Mouse (Mus musculus): ENCODE results near the gene Cav2. TPM values are rescaled to one million over a fixed set of nuclear protein-coding genes. Genes with fewer than 3 reads are reported as not detected.

Gene Cav2
- polyA plus RNA-seq, 1 experiment from 2014 or later: 40.9 TPM

- Histone ChIP-seq H3K9ac (replicated peaks; ENCODE audit: low read length) (peak overlapping the region; percentile 66), H3K36me3 (ENCODE audit: insufficient read depth, low read length) (no peaks in the 10 kb centered on the region), H3K4me1 (ENCODE audit: insufficient read depth, low read length) (peaks cover 13% of the 10 kb centered on the region; the same call in 1 of the 2 replicates), H3K4me2 (replicated peaks; ENCODE audit: low read depth, low read length) (peak overlapping the region; percentile 95), H3K27me3 (ENCODE audit: insufficient read depth, low read length) (0 out of 2 replicates have a peak, but pooled peaks cover 4% of the 10 kb centered on the region), H3K9me3 (ENCODE audit: low read length) (no peaks in the 10 kb centered on the region), H3K27ac (ENCODE audit: low read length) (peak overlapping the region; percentile 61; the same call in 1 of the 2 replicates), H3K4me3 (ENCODE audit: low read length) (peak overlapping the region; percentile 58)
- ATAC-seq (ENCODE audit: low FRiP score, low TSS enrichment): peak; percentile 32
- WGBS: 2% methylated on average over 19 of the region's 19 CpGs
Measured at GRCm38 (mm10) chr6:17306602-17307325, 25.8 kb downstream of the Cav2 start.

- Histone ChIP-seq H3K4me1 (ENCODE audit: insufficient read depth, low read length) (peaks cover 13% of the 10 kb centered on the region; the same call in 1 of the 2 replicates), H3K9me3 (ENCODE audit: low read length) (no peaks in the 10 kb centered on the region), H3K36me3 (ENCODE audit: insufficient read depth, low read length) (no peaks in the 10 kb centered on the region), H3K4me3 (ENCODE audit: low read length) (peak overlapping the region; percentile 58), H3K27ac (ENCODE audit: low read length) (no peak overlapping the region), H3K9ac (replicated peaks; ENCODE audit: low read length) (peak overlapping the region; percentile 66), H3K4me2 (replicated peaks; ENCODE audit: low read depth, low read length) (peak overlapping the region; percentile 95), H3K27me3 (ENCODE audit: insufficient read depth, low read length) (0 out of 2 replicates have a peak, but pooled peaks cover 4% of the 10 kb centered on the region)
- ATAC-seq (ENCODE audit: low FRiP score, low TSS enrichment): peak; percentile 90
- WGBS: 3% methylated on average over 31 of the region's 31 CpGs
Measured at GRCm38 (mm10) chr6:17307461-17308115, 26.6 kb downstream of the Cav2 start.

- 54% methylated on average over 2 of the region's 2 CpGs for WGBS
- Histone ChIP-seq H3K4me3 (ENCODE audit: low read length) (peak overlapping the region; percentile 13; the same call in 1 of the 2 replicates), H3K4me2 (replicated peaks; ENCODE audit: low read depth, low read length) (peak overlapping the region; percentile 95), H3K27ac (ENCODE audit: low read length) (no peak overlapping the region), H3K9me3 (ENCODE audit: low read length) (no peaks in the 10 kb centered on the region), H3K4me1 (ENCODE audit: insufficient read depth, low read length) (peaks cover 13% of the 10 kb centered on the region; the same call in 1 of the 2 replicates), H3K27me3 (ENCODE audit: insufficient read depth, low read length) (0 out of 2 replicates have a peak, but pooled peaks cover 4% of the 10 kb centered on the region), H3K36me3 (ENCODE audit: insufficient read depth, low read length) (no peaks in the 10 kb centered on the region), H3K9ac (replicated peaks; ENCODE audit: low read length) (no peak overlapping the region)
- ATAC-seq (ENCODE audit: low FRiP score, low TSS enrichment): no peak
Measured at GRCm38 (mm10) chr6:17308661-17309060, 27.7 kb downstream of the Cav2 start.

- peaks cover 13% of the 10 kb centered on the region; the same call in 1 of the 2 replicates for H3K4me1 ChIP-seq (ENCODE audit: insufficient read depth, low read length)
- ATAC-seq (ENCODE audit: low FRiP score, low TSS enrichment): no peak
- 83% methylated on average over 2 of the region's 2 CpGs for WGBS
- H3K9ac ChIP-seq (replicated peaks; ENCODE audit: low read length): no peak overlapping the region
- 0 out of 2 replicates have a peak, but pooled peaks cover 4% of the 10 kb centered on the region for H3K27me3 ChIP-seq (ENCODE audit: insufficient read depth, low read length)
- peak overlapping the region; percentile 95; the same call in 1 of the 2 replicates for H3K4me2 ChIP-seq (replicated peaks; ENCODE audit: low read depth, low read length)
- H3K36me3 ChIP-seq (ENCODE audit: insufficient read depth, low read length): no peaks in the 10 kb centered on the region
- H3K27ac ChIP-seq (ENCODE audit: low read length): no peak overlapping the region
- H3K9me3 ChIP-seq (ENCODE audit: low read length): no peaks in the 10 kb centered on the region
- no peak overlapping the region; the same call in 1 of the 2 replicates for H3K4me3 ChIP-seq (ENCODE audit: low read length)
Measured at GRCm38 (mm10) chr6:17309260-17309659, 28.3 kb downstream of the Cav2 start.

- Histone ChIP-seq H3K36me3 (ENCODE audit: insufficient read depth, low read length) (no peaks in the 10 kb centered on the region), H3K4me2 (replicated peaks; ENCODE audit: low read depth, low read length) (no peak overlapping the region), H3K4me1 (ENCODE audit: insufficient read depth, low read length) (peaks cover 13% of the 10 kb centered on the region), H3K27ac (ENCODE audit: low read length) (no peak overlapping the region), H3K9ac (replicated peaks; ENCODE audit: low read length) (no peak overlapping the region), H3K27me3 (ENCODE audit: insufficient read depth, low read length) (no peaks in the 10 kb centered on the region), H3K4me3 (ENCODE audit: low read length) (no peak overlapping the region), H3K9me3 (ENCODE audit: low read length) (no peaks in the 10 kb centered on the region)
- 87% methylated on average over 2 of the region's 2 CpGs for WGBS
- no peak for ATAC-seq (ENCODE audit: low FRiP score, low TSS enrichment)
Measured at GRCm38 (mm10) chr6:17314241-17314640, 33.3 kb downstream of the Cav2 start.

GRCm38 (mm10) chr6:17314659-17315616 lies 34.0 kb downstream of the Cav2 start:
- Histone ChIP-seq H3K9me3 (ENCODE audit: low read length) (no peaks in the 10 kb centered on the region), H3K36me3 (ENCODE audit: insufficient read depth, low read length) (no peaks in the 10 kb centered on the region), H3K4me1 (ENCODE audit: insufficient read depth, low read length) (peaks cover 13% of the 10 kb centered on the region), H3K9ac (replicated peaks; ENCODE audit: low read length) (no peak overlapping the region), H3K4me3 (ENCODE audit: low read length) (no peak overlapping the region), H3K4me2 (replicated peaks; ENCODE audit: low read depth, low read length) (no peak overlapping the region), H3K27me3 (ENCODE audit: insufficient read depth, low read length) (no peaks in the 10 kb centered on the region), H3K27ac (ENCODE audit: low read length) (no peak overlapping the region)
- 76% methylated on average over 5 of the region's 5 CpGs for WGBS
- no peak for ATAC-seq (ENCODE audit: low FRiP score, low TSS enrichment)

- H3K9ac ChIP-seq (replicated peaks; ENCODE audit: low read length): no peak overlapping the region
- H3K27me3 ChIP-seq (ENCODE audit: insufficient read depth, low read length): no peaks in the 10 kb centered on the region
- peaks cover 13% of the 10 kb centered on the region for H3K4me1 ChIP-seq (ENCODE audit: insufficient read depth, low read length)
- H3K4me3 ChIP-seq (ENCODE audit: low read length): no peak overlapping the region
- peak; percentile 69 for ATAC-seq (ENCODE audit: low FRiP score, low TSS enrichment)
- H3K27ac ChIP-seq (ENCODE audit: low read length): peak overlapping the region; percentile 69
- no peaks in the 10 kb centered on the region for H3K9me3 ChIP-seq (ENCODE audit: low read length)
- no peaks in the 10 kb centered on the region for H3K36me3 ChIP-seq (ENCODE audit: insufficient read depth, low read length)
- WGBS: 63% methylated on average over 15 of the region's 15 CpGs
- H3K4me2 ChIP-seq (replicated peaks; ENCODE audit: low read depth, low read length): no peak overlapping the region
Measured at GRCm38 (mm10) chr6:17316294-17317166, 35.5 kb downstream of the Cav2 start.

- WGBS: 11% methylated on average over 1 of the region's 1 CpGs
- Histone ChIP-seq H3K4me2 (replicated peaks; ENCODE audit: low read depth, low read length) (no peak overlapping the region), H3K9ac (replicated peaks; ENCODE audit: low read length) (no peak overlapping the region), H3K27ac (ENCODE audit: low read length) (peak overlapping the region; percentile 69), H3K36me3 (ENCODE audit: insufficient read depth, low read length) (no peaks in the 10 kb centered on the region), H3K27me3 (ENCODE audit: insufficient read depth, low read length) (no peaks in the 10 kb centered on the region), H3K4me3 (ENCODE audit: low read length) (no peak overlapping the region), H3K4me1 (ENCODE audit: insufficient read depth, low read length) (peaks cover 13% of the 10 kb centered on the region), H3K9me3 (ENCODE audit: low read length) (no peaks in the 10 kb centered on the region)
- peak; percentile 51 for ATAC-seq (ENCODE audit: low FRiP score, low TSS enrichment)
Measured at GRCm38 (mm10) chr6:17317167-17317524, 36.2 kb downstream of the Cav2 start.

Data from kidney, embryonic 16.5 days (tissue).